Mouse (Mus musculus) right cerebral cortex, postnatal 10 days (tissue): ENCODE measurements around the gene Gm13696.
"Not testable (repeated sequence)": the region's sequence is repeated elsewhere in the genome, so short reads cannot be mapped to it uniquely, and the experiment has no call there.

Source experiments
- DNase-seq, 2 experiments: peaks; one replicate each; pipeline ENCODE4 v3.0.0; 2021; ENCODE audit warnings: low spot score in 2 of 2

The Gm13696 gene

GRCm38 (mm10) chr2:83972823-83973222, at the start of gene Gm13696:
Gm13696 (plus strand) TSS chr2:83973123.
- not testable (repeated sequence) for DNase-seq

- no peak for DNase-seq
Observed at GRCm38 (mm10) chr2:83929478-83930088, 43.3 kb upstream of the Gm13696 start.

GRCm38 (mm10) chr2:83940931-83941361, 32.0 kb upstream of the Gm13696 start, which contains the start of gene Zswim2:
Zswim2 (minus strand) TSS chr2:83941228.
- DNase-seq: peak; percentile 93 to 95

- no peak for DNase-seq
Observed at GRCm38 (mm10) chr2:83941378-83941777, 31.5 kb upstream of the Gm13696 start.

- no peak for DNase-seq
Observed at GRCm38 (mm10) chr2:83941792-83942191, 31.1 kb upstream of the Gm13696 start.

GRCm38 (mm10) chr2:83955393-83955792, 17.5 kb upstream of the Gm13696 start, which contains the start of gene Gm13698:
Gm13698 (plus strand) TSS chr2:83955693.
- DNase-seq: not testable (repeated sequence)

- not testable (repeated sequence) for DNase-seq
Observed at GRCm38 (mm10) chr2:83961203-83961602, 11.7 kb upstream of the Gm13696 start, which contains the start of gene Gm13693. Gm13693 (plus strand) TSS chr2:83961503.

GRCm38 (mm10) chr2:83967013-83967412, 5.9 kb upstream of the Gm13696 start, which contains the start of gene Gm13695:
Gm13695 (plus strand) TSS chr2:83967313.
- DNase-seq: not testable (repeated sequence)

- not testable (repeated sequence) for DNase-seq
Observed at GRCm38 (mm10) chr2:83978633-83979032, 5.7 kb downstream of the Gm13696 start, which contains the start of gene Gm13694. Gm13694 (plus strand) TSS chr2:83978933.

- DNase-seq: not testable (repeated sequence)
Observed at GRCm38 (mm10) chr2:83984443-83984842, 11.5 kb downstream of the Gm13696 start, which contains the start of gene Gm13697. Gm13697 (plus strand) TSS chr2:83984743.

- DNase-seq: not testable (repeated sequence)
Observed at GRCm38 (mm10) chr2:83990253-83990652, 17.3 kb downstream of the Gm13696 start, which contains the start of gene Gm13691. Gm13691 (plus strand) TSS chr2:83990553.

- DNase-seq: not testable (repeated sequence)
Observed at GRCm38 (mm10) chr2:83993639-83994255, 20.8 kb downstream of the Gm13696 start.

- DNase-seq: not testable (repeated sequence)
Observed at GRCm38 (mm10) chr2:83994526-83994925, 21.6 kb downstream of the Gm13696 start.

- peak in 1 of 2 experiments; percentile 23 for DNase-seq
Observed at GRCm38 (mm10) chr2:84008913-84009312, 36.0 kb downstream of the Gm13696 start.

GRCm38 (mm10) chr2:84009818-84010217, 36.9 kb downstream of the Gm13696 start:
- no peak for DNase-seq

- DNase-seq: no peak
Observed at GRCm38 (mm10) chr2:84014572-84014971, 41.6 kb downstream of the Gm13696 start.

GRCm38 (mm10) chr2:84016291-84016690, 43.4 kb downstream of the Gm13696 start:
- not testable (repeated sequence) for DNase-seq

- DNase-seq: no peak
Observed at GRCm38 (mm10) chr2:84018330-84018729, 45.4 kb downstream of the Gm13696 start.

GRCm38 (mm10) chr2:84019519-84020305, 46.8 kb downstream of the Gm13696 start:
- no peak for DNase-seq

- no peak for DNase-seq
Observed at GRCm38 (mm10) chr2:84021930-84022329, 49.0 kb downstream of the Gm13696 start.

- DNase-seq: no peak
Observed at GRCm38 (mm10) chr2:84022905-84023304, 50.0 kb downstream of the Gm13696 start.

GRCm38 (mm10) chr2:84023319-84023718, 50.4 kb downstream of the Gm13696 start:
- no peak for DNase-seq
